Mouse (Mus musculus) lung, postnatal 0 days (tissue): ENCODE data around the gene Slc25a53.
A peak's percentile ranks its signal among the peaks of the same experiment; 100 is the strongest.

Experiments
- CTCF ChIP-seq: IDR thresholded peaks from 2 replicates; pipeline ENCODE4 v1.5.1; 2016; ENCODE audit warnings: antibody characterized with exemption, mild to moderate bottlenecking
- EP300 ChIP-seq: IDR thresholded peaks from 2 replicates; pipeline ENCODE4 v1.6.1; 2016; ENCODE audit warnings: antibody characterized with exemption, mild to moderate bottlenecking, control low read depth

DNA sequence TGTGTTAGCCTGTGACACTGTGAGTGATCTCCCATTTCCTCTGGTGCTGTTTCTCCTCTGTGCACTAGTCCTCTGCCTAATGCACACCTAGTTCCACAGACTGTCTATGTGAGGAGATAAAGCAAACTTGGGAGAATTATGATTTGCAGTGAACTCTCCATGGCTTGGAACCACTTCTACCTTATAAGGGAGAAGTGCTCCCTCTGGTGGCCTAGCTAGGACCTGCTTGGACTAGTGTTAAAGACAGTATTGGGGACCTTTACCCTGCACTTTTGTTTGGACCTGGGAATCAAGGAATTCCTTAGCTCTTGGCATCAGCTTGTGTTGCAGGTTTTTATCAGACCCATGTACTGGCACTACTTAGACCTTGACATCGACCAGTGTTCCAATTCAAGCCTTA is 18.8 kb downstream of the Slc25a53 start:
- TF ChIP-seq CTCF (peak; percentile 76), EP300 (no peak)
